Mouse (Mus musculus): ENCODE measurements around the gene Mecom. TPM values are rescaled to one million over a fixed set of nuclear protein-coding genes. Genes with fewer than 3 reads are reported as not detected.

Mecom gene
- polyA plus RNA-seq, 1 experiment = 7.3 TPM

GRCm38 (mm10) chr3:30132981-30133380, 414.8 kb downstream of the Mecom start:
- DNase-seq (ENCODE audit: low read depth) = no peak
- TF ChIP-seq CTCF (IDR thresholded peaks at IDR 0.05; ENCODE audit: borderline replicate concordance, extremely low read depth, insufficient read depth, insufficient read length) (no peak), POLR2A (IDR thresholded peaks at IDR 0.05; ENCODE audit: borderline replicate concordance, extremely low read depth, insufficient read depth, insufficient read length, poor library complexity, severe bottlenecking) (no peak)

GRCm38 (mm10) chr3:30132370-30132769, 415.4 kb downstream of the Mecom start:
- no peak for TF ChIP-seq CTCF (IDR thresholded peaks at IDR 0.05; ENCODE audit: borderline replicate concordance, extremely low read depth, insufficient read depth, insufficient read length)

GRCm38 (mm10) chr3:30130495-30130894, 417.3 kb downstream of the Mecom start:
- no peak for TF ChIP-seq POLR2A (IDR thresholded peaks at IDR 0.05; ENCODE audit: borderline replicate concordance, extremely low read depth, insufficient read depth, insufficient read length, poor library complexity, severe bottlenecking)
- TF ChIP-seq CTCF (IDR thresholded peaks at IDR 0.05; ENCODE audit: borderline replicate concordance, extremely low read depth, insufficient read depth, insufficient read length) = no peak
- DNase-seq (ENCODE audit: low read depth) = no peak

More at GRCm38 (mm10) chr3:30132370-30132769, 415.4 kb downstream of the Mecom start:
- no peak for DNase-seq (ENCODE audit: low read depth)

GRCm38 (mm10) chr3:30122618-30123017, 425.2 kb downstream of the Mecom start:
- no peak for DNase-seq (ENCODE audit: low read depth)
- TF ChIP-seq CTCF (IDR thresholded peaks at IDR 0.05; ENCODE audit: borderline replicate concordance, extremely low read depth, insufficient read depth, insufficient read length) (no peak), POLR2A (IDR thresholded peaks at IDR 0.05; ENCODE audit: borderline replicate concordance, extremely low read depth, insufficient read depth, insufficient read length, poor library complexity, severe bottlenecking) (no peak)

- no peak for TF ChIP-seq CTCF (IDR thresholded peaks at IDR 0.05; ENCODE audit: borderline replicate concordance, extremely low read depth, insufficient read depth, insufficient read length)
- no peak for TF ChIP-seq POLR2A (IDR thresholded peaks at IDR 0.05; ENCODE audit: borderline replicate concordance, extremely low read depth, insufficient read depth, insufficient read length, poor library complexity, severe bottlenecking)
- DNase-seq (ENCODE audit: low read depth) = no peak
These were observed 426.9 kb downstream of the Mecom start for GRCm38 (mm10) chr3:30120790-30121512.

GRCm38 (mm10) chr3:30118594-30119297, 429.1 kb downstream of the Mecom start:
- no peak for TF ChIP-seq POLR2A (IDR thresholded peaks at IDR 0.05; ENCODE audit: borderline replicate concordance, extremely low read depth, insufficient read depth, insufficient read length, poor library complexity, severe bottlenecking)
- no peak for TF ChIP-seq CTCF (IDR thresholded peaks at IDR 0.05; ENCODE audit: borderline replicate concordance, extremely low read depth, insufficient read depth, insufficient read length)
- no peak for DNase-seq (ENCODE audit: low read depth)

- TF ChIP-seq POLR2A (IDR thresholded peaks at IDR 0.05; ENCODE audit: borderline replicate concordance, extremely low read depth, insufficient read depth, insufficient read length, poor library complexity, severe bottlenecking) (no peak), CTCF (IDR thresholded peaks at IDR 0.05; ENCODE audit: borderline replicate concordance, extremely low read depth, insufficient read depth, insufficient read length) (no peak)
- no peak for DNase-seq (ENCODE audit: low read depth)
These were observed 434.5 kb downstream of the Mecom start for GRCm38 (mm10) chr3:30113249-30113770.

GRCm38 (mm10) chr3:30107945-30108670, 439.7 kb downstream of the Mecom start:
- no peak for TF ChIP-seq CTCF (IDR thresholded peaks at IDR 0.05; ENCODE audit: borderline replicate concordance, extremely low read depth, insufficient read depth, insufficient read length)
- TF ChIP-seq POLR2A (IDR thresholded peaks at IDR 0.05; ENCODE audit: borderline replicate concordance, extremely low read depth, insufficient read depth, insufficient read length, poor library complexity, severe bottlenecking) = no peak
- no peak for DNase-seq (ENCODE audit: low read depth)

- DNase-seq (ENCODE audit: low read depth) = no peak
- TF ChIP-seq POLR2A (IDR thresholded peaks at IDR 0.05; ENCODE audit: borderline replicate concordance, extremely low read depth, insufficient read depth, insufficient read length, poor library complexity, severe bottlenecking) (no peak), CTCF (IDR thresholded peaks at IDR 0.05; ENCODE audit: borderline replicate concordance, extremely low read depth, insufficient read depth, insufficient read length) (no peak)
These were observed 441.3 kb downstream of the Mecom start for GRCm38 (mm10) chr3:30106481-30106880.

GRCm38 (mm10) chr3:30105859-30106258, 441.9 kb downstream of the Mecom start:
- DNase-seq (ENCODE audit: low read depth) = no peak
- TF ChIP-seq POLR2A (IDR thresholded peaks at IDR 0.05; ENCODE audit: borderline replicate concordance, extremely low read depth, insufficient read depth, insufficient read length, poor library complexity, severe bottlenecking) (no peak), CTCF (IDR thresholded peaks at IDR 0.05; ENCODE audit: borderline replicate concordance, extremely low read depth, insufficient read depth, insufficient read length) (no peak)

- no peak for DNase-seq (ENCODE audit: low read depth)
- TF ChIP-seq CTCF (IDR thresholded peaks at IDR 0.05; ENCODE audit: borderline replicate concordance, extremely low read depth, insufficient read depth, insufficient read length) (no peak), POLR2A (IDR thresholded peaks at IDR 0.05; ENCODE audit: borderline replicate concordance, extremely low read depth, insufficient read depth, insufficient read length, poor library complexity, severe bottlenecking) (no peak)
These were observed 442.5 kb downstream of the Mecom start for GRCm38 (mm10) chr3:30105194-30105823.

Measured in brain, embryonic 14.5 days (tissue).